Mouse (Mus musculus) A20 (cell line): ENCODE measurements around the gene Slc40a1.

Source experiments
- DNase-seq: peaks from one replicate; pipeline ENCODE4 v3.0.0-alpha.2; 2011; ENCODE audit warnings: low read depth, low spot score

The Slc40a1 gene

GRCm38 (mm10) chr1:45883378-45883777 lies 42.9 kb downstream of the Slc40a1 start:
- DNase-seq, result no peak

DNA sequence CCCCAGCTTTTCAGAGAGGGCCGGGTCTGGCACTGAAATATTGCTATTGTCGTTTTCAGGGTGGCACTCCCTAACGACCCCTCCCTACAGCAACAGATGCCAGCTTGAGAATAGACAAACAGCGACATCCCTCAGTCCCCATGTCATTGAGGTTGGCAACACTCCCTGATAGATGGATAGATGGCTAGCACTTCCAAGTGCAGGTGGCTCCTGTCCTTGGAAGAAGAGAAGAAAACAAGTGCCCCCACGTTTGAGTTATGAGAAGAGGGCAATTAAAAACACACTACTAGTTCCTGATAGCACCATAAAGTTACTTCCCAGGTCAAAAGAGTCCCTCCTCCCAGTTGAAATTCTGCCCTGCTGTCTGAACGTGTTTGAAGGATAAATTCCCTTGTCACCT lies 44.2 kb downstream of the Slc40a1 start:
- DNase-seq, result no peak

DNA sequence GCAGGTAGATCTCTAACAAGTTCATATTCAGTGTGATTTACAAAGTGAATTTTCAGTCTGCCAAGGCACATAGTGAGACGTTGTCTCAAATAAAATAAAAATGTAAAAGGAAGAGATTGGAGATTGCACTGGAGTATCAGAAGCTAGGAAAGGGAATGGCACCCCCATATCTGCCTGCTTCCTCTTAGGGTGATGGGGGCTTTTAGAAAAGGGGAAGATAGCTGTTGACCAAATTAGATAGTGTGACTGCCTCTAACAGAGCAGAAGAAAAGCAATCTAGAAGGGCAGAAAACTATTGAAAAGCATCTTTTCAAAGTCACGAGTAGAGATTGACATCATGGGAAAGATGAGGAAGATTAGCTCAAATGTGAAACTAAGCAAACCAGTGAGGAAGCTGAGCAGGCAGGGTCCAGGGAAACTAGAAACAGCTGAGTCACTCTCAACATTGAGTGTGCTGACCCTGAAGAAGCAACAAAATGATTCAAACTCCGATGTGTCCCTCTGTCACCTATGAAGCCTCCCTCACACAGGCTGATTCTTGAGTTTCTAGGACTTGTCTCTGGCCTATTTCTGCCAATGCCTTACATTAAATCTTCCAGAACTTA lies 45.0 kb downstream of the Slc40a1 start:
- peak; percentile 57 for DNase-seq

GRCm38 (mm10) chr1:45877463-45877862 lies 48.9 kb downstream of the Slc40a1 start:
- DNase-seq, result no peak

DNA sequence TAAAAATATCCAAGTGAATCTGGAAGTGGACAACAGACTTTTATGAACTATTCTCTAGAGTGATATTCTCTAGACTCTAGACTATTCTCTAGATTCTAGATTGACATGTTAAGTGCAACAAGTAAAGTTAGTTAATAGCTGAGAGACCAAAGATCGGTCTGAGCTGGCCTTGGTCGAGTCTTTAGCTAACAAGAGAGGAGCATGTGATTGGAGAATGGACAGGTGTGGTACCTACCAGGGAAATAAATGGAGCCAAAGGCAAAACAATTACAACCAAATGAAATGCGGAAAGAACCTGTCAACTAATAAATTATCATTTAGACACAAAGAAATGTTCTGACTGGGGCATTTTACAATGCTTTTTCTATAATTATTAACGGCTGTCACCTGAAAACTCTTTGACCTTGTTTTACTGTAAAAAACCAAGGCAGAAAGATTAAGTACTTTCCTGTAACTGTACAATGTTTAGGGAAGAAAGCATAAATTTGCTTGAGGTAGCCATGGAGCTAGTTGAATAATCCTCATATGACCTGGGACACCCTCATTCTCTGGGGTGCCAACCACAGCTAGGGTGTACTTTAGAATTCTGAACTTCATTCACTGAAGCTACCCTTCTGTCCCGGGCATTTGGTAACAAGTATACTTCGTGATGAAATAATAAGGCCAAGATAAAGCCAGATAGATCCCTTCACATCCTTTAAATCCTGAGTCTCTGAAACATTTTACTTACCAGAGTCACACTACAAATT lies 49.7 kb downstream of the Slc40a1 start:
- no peak for DNase-seq

DNA sequence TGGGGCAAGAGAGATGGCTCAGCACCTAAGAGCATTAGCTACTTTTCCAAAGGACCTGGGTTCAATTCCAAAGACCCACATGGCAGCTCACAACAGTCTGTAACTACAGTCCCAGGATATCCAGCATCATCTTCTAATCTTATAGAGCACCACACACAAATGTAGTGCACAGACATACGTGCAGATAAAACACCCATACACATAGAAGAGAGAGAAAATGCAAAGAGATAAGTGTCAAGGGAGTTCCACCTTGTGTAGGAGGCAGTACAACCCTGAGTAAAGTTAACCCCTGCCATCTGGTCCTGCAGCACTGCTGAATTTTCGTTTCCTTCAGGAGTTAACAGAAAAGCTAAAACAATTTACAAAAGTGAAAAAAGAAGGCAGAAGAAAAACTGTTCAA lies 50.7 kb downstream of the Slc40a1 start:
- DNase-seq, result no peak

DNA sequence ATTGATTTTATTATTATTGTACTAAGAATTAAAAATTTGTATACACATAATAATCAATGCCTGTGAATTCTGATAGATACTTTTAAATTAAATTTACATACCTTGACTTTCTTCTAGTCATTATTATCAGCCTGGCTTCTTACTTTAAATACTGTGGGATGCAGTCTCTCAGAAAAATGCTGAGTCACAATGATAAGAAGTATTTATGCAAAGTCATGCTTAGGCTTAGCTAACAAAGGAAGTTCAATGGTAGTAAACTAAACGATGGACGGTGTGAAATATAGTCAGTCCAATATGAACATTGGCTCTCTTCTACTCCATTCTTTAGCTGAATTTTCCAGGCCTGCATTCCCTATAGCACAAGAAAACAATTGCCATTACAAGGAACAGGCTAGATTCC lies 53.1 kb downstream of the Slc40a1 start:
- DNase-seq, result peak; percentile 41

GRCm38 (mm10) chr1:45868479-45869137 lies 57.7 kb downstream of the Slc40a1 start:
- peak; percentile 64 for DNase-seq

DNA sequence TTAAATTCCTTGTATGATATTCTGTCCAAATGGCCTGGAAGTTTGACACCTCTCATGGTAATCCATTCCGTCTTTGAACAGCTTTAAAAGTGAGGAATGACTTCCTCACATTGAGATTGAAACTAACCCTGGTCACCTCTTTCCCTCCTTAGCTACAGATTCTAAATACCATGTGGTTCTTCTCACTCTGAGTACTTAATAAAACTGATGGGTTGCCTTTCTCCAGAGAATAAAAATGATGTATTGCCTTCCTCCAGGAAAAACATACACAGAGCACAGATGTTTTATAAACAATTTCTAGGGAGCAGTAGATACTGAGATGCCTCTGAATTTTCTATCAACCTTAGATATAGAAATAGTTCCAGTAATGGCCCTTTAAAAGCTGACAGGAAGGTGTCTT lies 58.3 kb downstream of the Slc40a1 start:
- no peak for DNase-seq

DNA sequence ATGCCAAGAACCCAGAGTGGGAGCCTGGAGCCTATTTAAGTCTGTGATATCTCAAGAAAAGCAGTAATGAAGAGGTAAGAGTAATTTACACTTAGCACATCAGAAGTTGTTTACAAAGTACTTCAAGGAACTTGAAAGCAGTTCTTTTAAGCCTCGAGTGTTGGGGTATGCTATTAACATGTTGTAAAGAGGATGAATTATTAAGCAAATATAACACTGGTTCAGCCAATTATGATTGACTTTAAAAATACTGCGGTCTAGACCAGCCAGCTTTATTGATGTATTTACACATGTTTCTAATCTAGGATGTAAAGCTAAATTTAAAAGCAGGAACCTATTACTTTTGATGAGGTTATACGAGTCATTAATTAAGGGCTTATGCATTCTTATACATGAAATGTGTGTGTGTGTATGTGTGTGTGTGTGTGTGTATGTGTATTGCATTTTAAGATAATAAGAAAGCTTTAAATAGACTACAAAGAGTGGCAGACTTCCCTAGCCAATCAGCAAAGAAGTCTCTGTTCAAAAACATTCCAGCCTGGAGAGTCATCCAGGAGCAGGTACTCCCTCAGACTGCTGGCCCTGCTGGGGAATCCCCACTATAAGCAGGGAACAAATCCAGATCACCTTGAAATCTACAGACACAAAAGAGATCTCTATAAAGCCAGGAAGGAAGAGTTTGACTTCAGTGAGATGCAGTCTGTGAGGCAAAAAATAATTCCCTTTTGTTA lies 59.9 kb downstream of the Slc40a1 start:
- DNase-seq, result peak; percentile 32

DNA sequence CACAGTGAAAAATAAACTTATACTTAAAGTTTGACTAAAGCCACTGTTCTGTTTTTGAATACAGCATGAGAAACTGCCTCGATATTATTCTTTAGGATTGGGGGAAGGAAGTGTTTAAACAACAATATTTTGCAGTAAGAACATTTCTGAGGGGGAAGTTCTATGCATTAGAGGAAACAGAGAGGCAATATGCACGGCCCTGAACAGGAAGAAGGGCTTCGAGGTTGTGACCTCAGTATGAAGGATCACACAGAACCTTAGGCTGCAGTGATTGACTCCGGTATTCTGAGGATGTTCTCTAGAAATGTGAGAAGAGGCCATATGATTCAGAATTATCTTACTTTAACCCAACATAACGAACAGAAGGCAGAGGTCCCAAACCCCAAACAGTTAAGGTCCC lies 60.6 kb downstream of the Slc40a1 start:
- DNase-seq, result peak; percentile 47

- DNase-seq, result peak; percentile 36
These were observed 61.0 kb downstream of the Slc40a1 start for GRCm38 (mm10) chr1:45865316-45865715.

- peak; percentile 58 for DNase-seq
These were observed 61.7 kb downstream of the Slc40a1 start for GRCm38 (mm10) chr1:45864564-45865014.

DNA sequence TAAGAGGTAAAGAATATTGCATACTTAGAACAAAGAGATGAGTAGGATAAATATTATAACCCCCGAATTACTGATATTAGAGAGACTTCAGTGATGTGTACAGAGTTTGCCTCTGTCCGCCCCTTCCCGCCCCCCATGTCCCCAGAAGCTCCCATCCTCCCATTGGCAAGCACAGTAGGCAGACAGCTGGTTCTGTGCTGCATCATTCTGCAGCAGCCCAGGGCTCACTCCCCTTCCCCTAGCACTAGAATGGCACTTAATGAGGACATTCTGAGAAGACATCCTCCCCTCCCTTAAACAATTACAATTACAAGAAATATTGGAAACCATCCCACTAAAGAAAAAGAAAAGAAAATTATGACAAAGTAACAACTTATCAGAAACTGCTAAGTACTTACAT lies 62.7 kb downstream of the Slc40a1 start:
- no peak for DNase-seq

GRCm38 (mm10) chr1:45861162-45861561 lies 65.2 kb downstream of the Slc40a1 start:
- no peak for DNase-seq

GRCm38 (mm10) chr1:45860349-45860748 lies 66.0 kb downstream of the Slc40a1 start:
- peak; percentile 58 for DNase-seq
